Mouse (Mus musculus) liver, embryonic 14.5 days (tissue): ENCODE results near the gene Nrxn3. TPM values are rescaled to one million over a fixed set of nuclear protein-coding genes. Genes with fewer than 3 reads are reported as not detected.

Experiments used
- ATAC-seq: fragments of 200-750 bp; cut with Nextera tagmentation; 2 replicates; pipeline ENCODE4 v1.8.0; 2017; ENCODE audit warnings: moderate number of reproducible peaks, mild to moderate bottlenecking, moderate library complexity; ENCODE audit not compliant: insufficient read depth
- DNase-seq, 3 experiments: peaks; one replicate each; pipeline ENCODE4 v3.0.0-alpha.2; 2012 to 2013; ENCODE audit warnings: low read depth in 3 of 3, low spot score in 3 of 3
- H3K27ac ChIP-seq: fragments of 300-500 bp; sonication (generic); 2 replicates; pipeline ENCODE4 v1.5.1; 2014; ENCODE audit warnings: moderate library complexity, mild to moderate bottlenecking, control low read depth, inconsistent platforms
- H3K27me3 ChIP-seq: fragments of 300-500 bp; sonication (generic); 2 replicates; pipeline ENCODE4 v1.6.1; 2014; ENCODE audit warnings: mild to moderate bottlenecking, low read length, moderate library complexity; ENCODE audit not compliant: control insufficient read depth, insufficient read depth
- H3K36me3 ChIP-seq: fragments of 300-500 bp; sonication (generic); replicated peaks from 2 replicates; pipeline ENCODE4 v1.6.1; 2014; ENCODE audit warnings: low read depth; ENCODE audit not compliant: control insufficient read depth, insufficient read depth
- H3K4me1 ChIP-seq, 2 experiments: fragments of 200-500 bp in 1 of 2; fragments of 300-500 bp in 1 of 2; sonication (generic) in 1 of 2; replicated peaks; 2 replicates each; pipeline ENCODE4 v1.6.1; 2012 to 2014; ENCODE audit warnings: antibody characterized with exemption in 1 of 2, inconsistent platforms in 1 of 2, low read length in 1 of 2; ENCODE audit not compliant: control insufficient read depth in 2 of 2, insufficient read depth in 2 of 2
- H3K4me2 ChIP-seq: fragments of 300-500 bp; sonication (generic); 2 replicates; pipeline ENCODE4 v1.6.1; 2014; ENCODE audit warnings: low read depth, mild to moderate bottlenecking, control low read depth, moderate library complexity
- H3K4me3 ChIP-seq, 2 experiments: fragments of 200-500 bp in 1 of 2; fragments of 300-500 bp in 1 of 2; sonication (generic) in 1 of 2; 2 replicates each; pipeline ENCODE4 v1.5.1; 2012 to 2014; ENCODE audit warnings: low read depth in 2 of 2, low read length in 2 of 2, mild to moderate bottlenecking in 2 of 2, control low read depth in 1 of 2, inconsistent platforms in 1 of 2, moderate library complexity in 1 of 2; ENCODE audit not compliant: insufficient read depth in 1 of 2
- H3K9ac ChIP-seq: fragments of 300-500 bp; sonication (generic); replicated peaks from 2 replicates; pipeline ENCODE4 v1.6.1; 2014; ENCODE audit warnings: mild to moderate bottlenecking, control low read depth, moderate library complexity
- H3K9me3 ChIP-seq: fragments of 300-500 bp; sonication (generic); 2 replicates; pipeline ENCODE4 v1.6.1; 2016; ENCODE audit warnings: low read length, mixed read lengths; ENCODE audit not compliant: control insufficient read depth
- CTCF ChIP-seq: IDR thresholded peaks from 2 replicates; pipeline ENCODE4 v1.5.1; 2016; ENCODE audit warnings: antibody characterized with exemption, low read depth, control low read depth
- EP300 ChIP-seq: IDR thresholded peaks from 2 replicates; pipeline ENCODE4 v1.6.1; 2016; ENCODE audit warnings: antibody characterized with exemption, low read depth
- WGBS: fragments of 180-500 bp; shearing (Covaris S2); extraction: QIAGEN DNeasy Blood & Tissue Kit; methylation state at CpG from one replicate; pipeline ENCODE4 v1.1.7; 2014; ENCODE audit not compliant: insufficient replicate concordance; 5-methylcytosine and 5-hydroxymethylcytosine counted together
- polyA plus RNA-seq, 2 experiments: library from polyadenylated mRNA; depleted of rRNA in 1 of 2; stranded (reverse) in 1 of 2; unstranded in 1 of 2; fragments of >200 nt; fragmentation: Nextera tagmentation in 1 of 2; extraction: Ambion mirVana in 1 of 2; gene quantifications; 2 replicates each; pipeline versions ENCODE4 v1.2.1 to v1.2.3; 2012 to 2014

Nrxn3 gene
- polyA plus RNA-seq, 2 experiments, result 0.12 to 0.38 TPM

DNA sequence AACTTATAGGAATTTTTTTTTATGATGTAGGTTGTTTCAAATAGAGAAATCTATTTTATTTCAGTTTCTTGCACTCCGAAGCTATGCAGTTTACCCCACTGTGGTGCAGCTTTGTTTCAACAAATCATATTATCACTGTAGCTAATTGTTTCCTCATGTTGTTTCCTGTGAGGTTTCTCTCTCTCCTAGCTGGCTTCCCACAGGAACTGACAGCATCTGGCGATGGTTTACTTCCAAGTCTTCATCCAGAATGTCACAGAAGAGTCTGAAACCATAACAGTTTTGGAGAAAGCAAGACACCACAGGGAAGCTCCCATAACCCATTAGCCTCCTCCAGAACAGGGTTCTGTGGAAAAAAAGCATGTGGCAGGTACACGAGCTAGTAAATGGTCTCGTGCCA, 564.4 kb downstream of the Nrxn3 start:
- WGBS, result 29% methylated on average over 4 of the region's 4 CpGs
- Histone ChIP-seq H3K9me3 (no peaks in the 10 kb centered on the region), H3K4me3 (no peak overlapping the region), H3K4me2 (no peak overlapping the region), H3K27ac (no peak overlapping the region), H3K27me3 (no peaks in the 10 kb centered on the region), H3K36me3 (no peaks in the 10 kb centered on the region), H3K4me1 (no peaks in the 10 kb centered on the region), H3K9ac (no peak overlapping the region)
- ATAC-seq (no peak), DNase-seq (no peak)
- no peak for TF ChIP-seq EP300
- TF ChIP-seq CTCF, result no peak

DNA sequence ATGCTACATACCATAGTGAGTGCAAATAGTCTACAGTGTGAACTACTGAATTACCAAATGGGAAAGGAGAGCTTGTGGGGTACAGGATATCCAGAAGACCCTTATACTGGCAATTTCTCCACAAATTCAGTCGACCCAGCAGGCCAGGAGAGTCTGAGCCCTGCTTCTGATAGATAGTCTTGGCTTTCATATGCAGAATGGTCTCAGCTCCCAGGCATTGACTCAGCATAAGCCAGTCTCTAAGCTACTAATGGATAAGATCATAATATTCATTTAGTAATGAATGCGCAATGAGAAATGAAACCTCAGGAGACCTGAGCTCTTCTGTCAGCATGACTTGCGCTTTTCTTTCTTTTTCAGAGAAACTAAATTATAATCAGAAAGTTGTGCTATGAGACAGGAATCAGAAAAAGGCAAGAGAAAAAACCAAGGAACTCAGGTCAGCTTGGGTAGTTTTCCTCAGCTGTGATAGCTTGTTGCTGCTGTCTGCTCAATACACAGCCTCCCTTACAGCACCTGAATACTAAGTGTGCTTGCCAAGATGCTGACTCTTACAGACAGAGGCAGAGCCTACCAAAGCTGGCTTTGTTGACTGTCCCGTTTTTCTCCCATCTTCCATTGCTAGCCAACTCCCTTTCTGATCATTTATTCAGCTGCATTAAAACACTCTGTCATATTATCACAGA, 567.1 kb downstream of the Nrxn3 start:
- TF ChIP-seq CTCF, result no peak
- no peak for TF ChIP-seq EP300
- Histone ChIP-seq H3K27ac (no peak overlapping the region), H3K36me3 (no peaks in the 10 kb centered on the region), H3K27me3 (no peaks in the 10 kb centered on the region), H3K9me3 (no peaks in the 10 kb centered on the region), H3K4me3 (no peak overlapping the region), H3K4me1 (no peaks in the 10 kb centered on the region), H3K4me2 (no peak overlapping the region), H3K9ac (no peak overlapping the region)
- DNase-seq (no peak), ATAC-seq (no peak)
- 44% methylated on average over 4 of the region's 4 CpGs for WGBS

DNA sequence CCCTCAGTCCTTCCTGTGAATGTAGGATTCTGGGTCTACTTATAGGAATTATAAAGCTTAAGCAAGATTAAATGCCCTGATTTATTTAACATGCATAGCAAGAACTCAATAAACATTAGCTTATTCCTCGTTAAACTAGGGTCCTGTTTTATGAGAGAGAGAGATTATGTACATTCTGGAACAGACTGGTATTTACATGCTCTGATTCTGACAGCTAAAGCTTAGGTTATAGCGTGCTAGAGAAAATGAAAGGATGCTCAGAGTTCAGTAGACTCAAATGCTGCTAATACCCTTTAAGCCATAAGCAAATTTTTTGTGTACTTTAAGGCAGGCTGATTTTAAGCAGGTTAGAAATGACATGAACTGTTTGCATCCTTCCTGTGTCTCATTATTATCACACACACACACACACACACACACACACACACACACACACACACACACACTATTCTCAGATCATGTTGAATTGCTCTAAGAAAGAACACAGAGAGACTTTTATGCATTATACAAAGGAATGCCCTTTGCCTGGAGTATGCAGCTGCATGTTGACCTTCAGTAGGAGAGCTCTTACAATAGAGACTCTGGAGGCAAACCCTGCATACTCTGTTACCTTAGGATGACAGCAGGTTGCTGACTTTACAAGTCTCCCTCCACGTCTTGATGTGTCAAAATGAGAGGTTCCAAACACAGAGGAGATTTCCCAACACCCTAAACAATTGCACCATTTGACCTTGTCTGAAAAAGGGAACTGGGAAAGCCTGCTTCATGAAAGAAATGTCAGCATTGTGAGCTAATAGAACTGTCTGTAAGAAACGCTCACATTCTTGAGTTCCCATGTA, 568.3 kb downstream of the Nrxn3 start:
- DNase-seq (no peak), ATAC-seq (no peak)
- H3K9ac ChIP-seq, result no peak overlapping the region

DNA sequence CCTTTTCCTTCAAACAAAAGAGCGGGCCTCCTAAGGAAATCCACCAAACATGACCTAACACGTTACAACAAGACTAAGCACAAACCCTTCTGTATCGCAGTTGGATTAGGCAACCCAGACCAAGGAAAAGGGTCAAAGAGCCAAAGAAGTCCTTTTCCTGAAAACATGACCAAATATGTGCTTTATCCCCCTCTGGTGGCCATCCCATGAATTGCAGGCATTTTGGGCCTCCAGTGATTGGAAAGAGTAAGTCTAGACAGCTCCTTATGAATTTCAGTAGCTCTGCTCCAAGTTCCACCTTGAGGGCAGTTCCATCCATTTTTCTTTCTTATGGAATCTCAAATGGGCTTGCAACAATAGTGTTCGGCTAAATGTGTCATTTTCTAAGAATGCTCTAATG, 579.3 kb downstream of the Nrxn3 start:
- ATAC-seq (no peak), DNase-seq (peak; percentile 16 to 20 (median 18))
- Histone ChIP-seq H3K9me3 (no peaks in the 10 kb centered on the region), H3K27ac (no peak overlapping the region), H3K4me3 (no peak overlapping the region), H3K9ac (no peak overlapping the region), H3K4me2 (no peak overlapping the region), H3K4me1 (no peaks in the 10 kb centered on the region), H3K36me3 (no peaks in the 10 kb centered on the region), H3K27me3 (no peaks in the 10 kb centered on the region)
- WGBS, result 34% methylated on average over 4 of the region's 4 CpGs
- TF ChIP-seq CTCF (peak; percentile 80), EP300 (no peak)

More for the DNA sequence above, 568.3 kb downstream of the Nrxn3 start:
- H3K4me1 ChIP-seq, result no peaks in the 10 kb centered on the region
- 21% methylated on average over 4 of the region's 4 CpGs for WGBS
- no peak for TF ChIP-seq CTCF
- TF ChIP-seq EP300, result no peak
- no peaks in the 10 kb centered on the region for H3K27me3 ChIP-seq
- no peak overlapping the region for H3K4me3 ChIP-seq
- no peak overlapping the region for H3K27ac ChIP-seq
- H3K9me3 ChIP-seq, result no peaks in the 10 kb centered on the region
- no peak overlapping the region for H3K4me2 ChIP-seq
- no peaks in the 10 kb centered on the region for H3K36me3 ChIP-seq

DNA sequence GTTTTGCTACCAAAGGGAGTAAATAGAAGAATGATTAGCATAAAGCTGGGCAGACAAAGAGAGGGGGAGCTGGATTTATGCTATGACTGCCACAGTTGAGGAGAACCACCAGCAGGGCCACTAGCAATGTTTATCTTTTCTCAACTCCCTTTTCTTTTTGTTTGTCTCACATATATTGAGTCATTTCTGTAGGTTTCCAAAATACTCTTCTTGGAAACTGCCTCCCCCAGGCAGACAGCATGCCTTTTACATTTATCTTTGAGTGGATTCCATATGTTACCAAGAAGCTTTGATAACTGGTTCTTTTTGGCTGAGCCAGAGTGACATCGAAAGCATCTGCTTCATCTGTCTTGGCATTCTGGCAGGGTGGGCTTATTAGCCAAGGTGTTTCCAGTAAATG, 587.5 kb downstream of the Nrxn3 start:
- Histone ChIP-seq H3K27ac (no peak overlapping the region), H3K4me2 (no peak overlapping the region), H3K4me3 (no peak overlapping the region), H3K9ac (no peak overlapping the region), H3K36me3 (no peaks in the 10 kb centered on the region), H3K4me1 (no peaks in the 10 kb centered on the region), H3K9me3 (no peaks in the 10 kb centered on the region), H3K27me3 (no peaks in the 10 kb centered on the region)
- DNase-seq (no peak), ATAC-seq (no peak)
- WGBS, result 52% methylated on average over 1 of the region's 1 CpGs
- TF ChIP-seq EP300, result no peak
- no peak for TF ChIP-seq CTCF
